In genomic region chr5:140163947-140164346, GRCm38 (mm10) we compare ENCODE assay signal across 20 mouse cellular contexts.
DNase-seq lines count a peak whose midpoint lies in the region; ATAC-seq and TF ChIP-seq lines count a peak whose summit lies in the region.
"Had no signal": no experiment of that assay in that cellular context is flagged by ENCODE, and none has a peak within 500 bp of the region (broad histone marks: within the 10 kb centered on the region; RNA-seq: fewer than 3 reads in every experiment).

No protein-coding gene starts in this region.

- no peak overlapping the region for H3K4me3 ChIP-seq in midbrain, embryonic 11.5 days (ENCODE audit: low read depth, low read length)
- H3K4me3 ChIP-seq in midbrain, postnatal 0 days (ENCODE audit: low read depth, low read length) = no peak overlapping the region
- H3K4me3 ChIP-seq in MEL (ENCODE audit: control insufficient read depth in 1 of 2, insufficient read depth in 1 of 2, low read depth in 2 of 2, low read length in 2 of 2) = no peak overlapping the region

- peak; percentile 54 for DNase-seq in midbrain, embryonic 11.5 days (ENCODE audit: low spot score, missing footprints)
- no peak for DNase-seq in midbrain, postnatal 0 days (ENCODE audit: low spot score)
- peak; percentile 32 for DNase-seq in MEL (ENCODE audit: low read depth, low spot score)
- no peak for DNase-seq in embryo, embryonic 11 days
- DNase-seq: adrenal gland, adult 2 months; adrenal gland, adult 8-10 months; adrenal gland, postnatal 10 days; adrenal gland, postnatal 14 days; adrenal gland, postnatal 25 days; adrenal gland, postnatal 36 days; B cell, adult 2 months; cerebellum, adult 11 months; cerebellum, adult 11-12 months; cerebellum, adult 18-20 months; cerebellum, adult 2 months had no signal

- no peak for TF ChIP-seq RAD21 in MEL (IDR thresholded peaks at IDR 0.05; ENCODE audit: low read depth, low read length)

- H3K4me1 ChIP-seq in midbrain, embryonic 11.5 days (ENCODE audit: control insufficient read depth, insufficient read depth, low read length) = no peaks in the 10 kb centered on the region
- no peaks in the 10 kb centered on the region for H3K4me1 ChIP-seq in midbrain, postnatal 0 days (ENCODE audit: insufficient read depth, low read length)
- peaks cover 9 to 42% of the 10 kb centered on the region in 2 experiments; a peak in 3 of 4 replicates for H3K4me1 ChIP-seq in MEL (ENCODE audit: control insufficient read depth in 1 of 2, insufficient read depth in 2 of 2, low read length in 2 of 2)

- H3K9ac ChIP-seq in midbrain, embryonic 11.5 days (ENCODE audit: low read length) = no peak overlapping the region
- H3K9ac ChIP-seq in midbrain, postnatal 0 days (replicated peaks; ENCODE audit: low read length, poor library complexity, severe bottlenecking) = no peak overlapping the region
- H3K9ac ChIP-seq in MEL (ENCODE audit: control insufficient read depth, low read depth, low read length, poor library complexity, severe bottlenecking) = no peak overlapping the region

- WGBS in midbrain, embryonic 11.5 days = 83% methylated on average over 6 of the region's 6 CpGs
- WGBS in midbrain, postnatal 0 days = 81% methylated on average over 6 of the region's 6 CpGs

- TF ChIP-seq EP300 in MEL (IDR thresholded peaks at IDR 0.05; ENCODE audit: low read depth in 1 of 2, low read length in 2 of 2) = peak in 1 of 2 experiments; percentile 29; a peak in 2 of 4 replicates

- no peaks in the 10 kb centered on the region for H3K36me3 ChIP-seq in midbrain, embryonic 11.5 days (ENCODE audit: control insufficient read depth, insufficient read depth, low read length)
- H3K36me3 ChIP-seq in midbrain, postnatal 0 days (ENCODE audit: insufficient read depth, low read length) = no peaks in the 10 kb centered on the region
- H3K36me3 ChIP-seq in MEL (ENCODE audit: control insufficient read depth in 1 of 2, insufficient read depth in 2 of 2, low read length in 2 of 2) = peaks cover 0 to 31% of the 10 kb centered on the region in 2 experiments; a peak in 3 of 4 replicates

- no peaks in the 10 kb centered on the region for H3K79me2 ChIP-seq in MEL (ENCODE audit: control insufficient read depth, insufficient read depth, low read length, poor library complexity)

- H3K27me3 ChIP-seq in midbrain, embryonic 11.5 days (ENCODE audit: control insufficient read depth, insufficient read depth, low read length) = no peaks in the 10 kb centered on the region
- H3K27me3 ChIP-seq in midbrain, postnatal 0 days (ENCODE audit: insufficient read depth, low read length) = no peaks in the 10 kb centered on the region
- H3K27me3 ChIP-seq in MEL (ENCODE audit: control insufficient read depth in 1 of 2, insufficient read depth in 2 of 2, low read length in 2 of 2) = no peaks in the 10 kb centered on the region
- H3K27me3 ChIP-seq: CH12.LX, Patski had no signal

- no peak for TF ChIP-seq POLR2A in MEL (IDR thresholded peaks at IDR 0.05; ENCODE audit: control insufficient read depth in 1 of 2, insufficient read depth in 1 of 2, low read depth in 1 of 2, low read length in 2 of 2, poor library complexity in 1 of 2)

- ATAC-seq in midbrain, embryonic 11.5 days (ENCODE audit: low FRiP score) = no peak
- no peak for ATAC-seq in midbrain, postnatal 0 days (ENCODE audit: low FRiP score)
- ATAC-seq: activated CD4-positive, CD25-positive, alpha-beta regulatory T cell, adult 4 months; CD4-positive, CD25-positive, alpha-beta regulatory T cell, adult 4 months; Patski had no signal

- TF ChIP-seq CTCF in midbrain, postnatal 0 days (IDR thresholded peaks at IDR 0.05) = no peak
- no peak for TF ChIP-seq CTCF in MEL (IDR thresholded peaks at IDR 0.05 in 2 of 3, conservative IDR thresholded peaks at IDR 0.05 in 1 of 3; ENCODE audit: control insufficient read depth in 1 of 3, insufficient read depth in 1 of 3, low read depth in 2 of 3, low read length in 3 of 3, poor library complexity in 1 of 3, severe bottlenecking in 1 of 3)

- no peaks in the 10 kb centered on the region for H3K9me3 ChIP-seq in midbrain, embryonic 11.5 days (ENCODE audit: control insufficient read depth, low read length)
- no peaks in the 10 kb centered on the region for H3K9me3 ChIP-seq in midbrain, postnatal 0 days (ENCODE audit: low read length)
- no peaks in the 10 kb centered on the region for H3K9me3 ChIP-seq in MEL (replicated peaks; ENCODE audit: insufficient read depth, low read length)
- H3K9me3 ChIP-seq: G1E had no signal

- H3K27ac ChIP-seq in midbrain, embryonic 11.5 days (ENCODE audit: low read depth, low read length) = no peak overlapping the region
- no peak overlapping the region for H3K27ac ChIP-seq in midbrain, postnatal 0 days (ENCODE audit: low read depth, low read length)
- H3K27ac ChIP-seq in MEL (ENCODE audit: control insufficient read depth, low read depth, low read length) = no peak overlapping the region

- no peak overlapping the region for H3K4me2 ChIP-seq in midbrain, embryonic 11.5 days
- no peak overlapping the region for H3K4me2 ChIP-seq in midbrain, postnatal 0 days (ENCODE audit: low read depth, low read length, poor library complexity, severe bottlenecking)

TF ChIP-seq in MEL, 35 proteins besides CTCF, POLR2A, EP300 and RAD21:
- peak; percentile 70 for TF ChIP-seq GATA1 (IDR thresholded peaks at IDR 0.05; ENCODE audit: low read depth, low read length)
- no peak for TF ChIP-seq SMC3 (IDR thresholded peaks at IDR 0.05; ENCODE audit: low read depth, low read length)
- 0 out of 2 replicates have a peak, but pooled peaks have one; percentile 16 for TF ChIP-seq ETS1 (IDR thresholded peaks at IDR 0.05; ENCODE audit: low read depth, low read length)
TF ChIP-seq in MEL: peak in this region for 2.

Comparison
In these comparisons a context has a peak if more than half of its experiments do, and no peak if none do; other contexts are left out.
1. DNase-seq: peak in midbrain, embryonic 11.5 days (single experiment) and MEL (single experiment); none in midbrain, postnatal 0 days (single experiment) and embryo, embryonic 11 days (single experiment).